Comparison of ENCODE assay signal across 9 mouse cellular contexts in genomic region chr11:94565151-94565479, GRCm38 (mm10). TPM values are rescaled to one million over a fixed set of nuclear protein-coding genes. Genes with fewer than 3 reads are reported as not detected.
DNase-seq lines count a peak whose midpoint lies in the region; ATAC-seq and TF ChIP-seq lines count a peak whose summit lies in the region.
"Had no signal": no experiment of that assay in that cellular context is flagged by ENCODE, and none has a peak within 500 bp of the region (broad histone marks: within the 10 kb centered on the region; RNA-seq: fewer than 3 reads in every experiment).

No protein-coding gene starts in this region.

- peak overlapping the region; percentile 38 for H3K4me3 ChIP-seq in heart, embryonic 11.5 days (ENCODE audit: low read depth, low read length)
- H3K4me3 ChIP-seq in heart, adult 2 months = no peak overlapping the region
- H3K4me3 ChIP-seq in ES-Bruce4 (ENCODE audit: low read depth, low read length) = peak overlapping the region; percentile 42
- H3K4me3 ChIP-seq in hindbrain, postnatal 0 days (ENCODE audit: low read length) = peak overlapping the region; percentile 11

- 9% methylated on average over 16 of the region's 16 CpGs for WGBS in heart, embryonic 11.5 days (ENCODE audit: insufficient replicate concordance)
- 49% methylated on average over 16 of the region's 16 CpGs for WGBS in heart, adult 2 months
- 19% methylated on average over 16 of the region's 16 CpGs for WGBS in hindbrain, postnatal 0 days

- H3K4me2 ChIP-seq in heart, embryonic 11.5 days = peak overlapping the region; percentile 71
- H3K4me2 ChIP-seq in hindbrain, postnatal 0 days (ENCODE audit: low read depth, low read length) = peak overlapping the region; percentile 45

- H3K9me3 ChIP-seq in heart, embryonic 11.5 days (replicated peaks; ENCODE audit: control insufficient read depth, low read length) = no peaks in the 10 kb centered on the region
- no peaks in the 10 kb centered on the region for H3K9me3 ChIP-seq in ES-Bruce4 (replicated peaks; ENCODE audit: control insufficient read depth, insufficient read depth, low read length, poor library complexity, severe bottlenecking)
- no peaks in the 10 kb centered on the region for H3K9me3 ChIP-seq in hindbrain, postnatal 0 days (ENCODE audit: low read length)

- no peaks in the 10 kb centered on the region for H3K36me3 ChIP-seq in heart, embryonic 11.5 days (ENCODE audit: control insufficient read depth, insufficient read depth, low read length)
- no peaks in the 10 kb centered on the region for H3K36me3 ChIP-seq in heart, adult 2 months (ENCODE audit: control insufficient read depth, insufficient read depth, low read length)
- no peaks in the 10 kb centered on the region for H3K36me3 ChIP-seq in ES-Bruce4 (ENCODE audit: control insufficient read depth, insufficient read depth, low read length, poor library complexity, severe bottlenecking)
- H3K36me3 ChIP-seq in hindbrain, postnatal 0 days (ENCODE audit: insufficient read depth, low read length) = no peaks in the 10 kb centered on the region

- TF ChIP-seq POLR2A in heart, adult 2 months (IDR thresholded peaks at IDR 0.05; ENCODE audit: insufficient read depth, low read depth, low read length) = no peak
- no peak for TF ChIP-seq POLR2A in ES-Bruce4 (IDR thresholded peaks at IDR 0.05; ENCODE audit: insufficient read depth, low read length)

- ATAC-seq in heart, embryonic 11.5 days (replicated peaks; ENCODE audit: insufficient number of reproducible peaks, low FRiP score, low TSS enrichment) = no peak
- no peak for ATAC-seq in hindbrain, postnatal 0 days

- no peak overlapping the region for H3K27ac ChIP-seq in heart, embryonic 11.5 days (ENCODE audit: low read depth, low read length)
- H3K27ac ChIP-seq in heart, adult 2 months = no peak overlapping the region
- H3K27ac ChIP-seq in ES-Bruce4 (ENCODE audit: insufficient read depth, low read length) = no peak overlapping the region
- H3K27ac ChIP-seq in hindbrain, postnatal 0 days = no peak overlapping the region

- DNase-seq in heart, adult 2 months = no peak
- DNase-seq in hindbrain, postnatal 0 days (ENCODE audit: low spot score) = peak; percentile 54
- peak; percentile 70 for DNase-seq in lung, postnatal 36 days
- DNase-seq in left cerebral cortex, postnatal 25 days (ENCODE audit: low spot score in 2 of 2) = no peak
- no peak for DNase-seq in layer of hippocampus, adult 8-10 months (ENCODE audit: low spot score in 2 of 2)
- DNase-seq in c-Kit-positive CD71-positive TER-119-positive erythroid progenitor cells, embryonic 14.5 days (ENCODE audit: low spot score) = no peak

- no peak for TF ChIP-seq CTCF in heart, adult 2 months (IDR thresholded peaks at IDR 0.05)
- TF ChIP-seq CTCF in ES-Bruce4 (IDR thresholded peaks at IDR 0.05; ENCODE audit: low read depth, low read length) = peak; percentile 47
- peak; percentile 53 for TF ChIP-seq CTCF in hindbrain, postnatal 0 days (IDR thresholded peaks at IDR 0.05; ENCODE audit: low read depth)

- H3K79me2 ChIP-seq in heart, adult 2 months (replicated peaks; ENCODE audit: control insufficient read depth, insufficient read depth, low read length) = no peaks in the 10 kb centered on the region

- intact Hi-C loops in heart, adult 2 months (cut with DNase I) = no loop called here
- intact Hi-C loops in left cerebral cortex, postnatal 25 days (cut with DNase I) = no loop called here

- H3K27me3 ChIP-seq in heart, embryonic 11.5 days (ENCODE audit: control insufficient read depth, insufficient read depth, low read length) = peaks cover 30% of the 10 kb centered on the region
- H3K27me3 ChIP-seq in heart, adult 2 months (ENCODE audit: control insufficient read depth, insufficient read depth, low read length) = no peaks in the 10 kb centered on the region; the same call in 1 of the 2 replicates
- no peaks in the 10 kb centered on the region for H3K27me3 ChIP-seq in ES-Bruce4 (ENCODE audit: control insufficient read depth, insufficient read depth, low read length, poor library complexity, severe bottlenecking)
- H3K27me3 ChIP-seq in hindbrain, postnatal 0 days (ENCODE audit: insufficient read depth, low read length) = 0 out of 2 replicates have a peak, but pooled peaks cover 6% of the 10 kb centered on the region

- H3K4me1 ChIP-seq in heart, embryonic 11.5 days (ENCODE audit: control insufficient read depth, insufficient read depth, low read length) = peaks cover 12% of the 10 kb centered on the region
- H3K4me1 ChIP-seq in heart, adult 2 months (ENCODE audit: control insufficient read depth, insufficient read depth, low read length) = peaks cover under 1% of the 10 kb centered on the region; the same call in 1 of the 2 replicates
- no peaks in the 10 kb centered on the region for H3K4me1 ChIP-seq in ES-Bruce4 (ENCODE audit: control insufficient read depth, insufficient read depth, low read length)
- H3K4me1 ChIP-seq in hindbrain, postnatal 0 days (ENCODE audit: insufficient read depth, low read length) = peaks cover 8% of the 10 kb centered on the region

- TF ChIP-seq EP300 in heart, adult 2 months (IDR thresholded peaks at IDR 0.05; ENCODE audit: insufficient read depth, low read depth, low read length) = no peak
- no peak for TF ChIP-seq EP300 in ES-Bruce4 (IDR thresholded peaks at IDR 0.05; ENCODE audit: insufficient read depth, low read depth, low read length)

- no peak overlapping the region; the same call in 1 of the 2 replicates for H3K9ac ChIP-seq in heart, embryonic 11.5 days (ENCODE audit: low read depth, low read length)
- H3K9ac ChIP-seq in heart, adult 2 months (ENCODE audit: low read depth, low read length) = no peak overlapping the region; the same call in 1 of the 2 replicates
- peak overlapping the region; percentile 23 for H3K9ac ChIP-seq in ES-Bruce4 (ENCODE audit: low read depth, poor library complexity, severe bottlenecking)
- H3K9ac ChIP-seq in hindbrain, postnatal 0 days (replicated peaks; ENCODE audit: low read length) = no peak overlapping the region

RNA-seq across cellular contexts. Expression of gene Chad, which starts 0.3 kb away (rescaled TPM):
- polyA plus RNA-seq in heart, embryonic 11.5 days (2014; fragmentation: Nextera tagmentation; extraction: Ambion mirVana) = 0.21 TPM in 1 of 2 replicates, not detected in the other
- total RNA-seq in heart, adult 2 months (2021) = 1 to 10 TPM; 1.7 to 2.1 TPM
- polyA plus RNA-seq in heart, adult 2 months (2012; rRNA removed) = 8.7 and 16.2 TPM in 2 replicates
- polyA plus RNA-seq in ES-Bruce4 (2011; ENCODE audit: insufficient read depth, insufficient read length, low read depth, missing spikeins) = not detected in 2 replicates
- total RNA-seq in hindbrain, postnatal 0 days (2014; rRNA removed) = 0.61 and 1.2 TPM in 2 replicates
- 1.2 and 1.4 TPM in 2 replicates for polyA plus RNA-seq in hindbrain, postnatal 0 days (2015; fragmentation: Nextera tagmentation; extraction: Ambion mirVana)
- total RNA-seq in left cerebral cortex, postnatal 25 days (2021) = under 1 TPM in 1 of 2 experiments, not detected in 1; 0.21 TPM
- total RNA-seq in layer of hippocampus, adult 8-10 months (2022) = under 1 TPM in 1 of 4 experiments, not detected in 3; 0.71 TPM

RNA-seq across cellular contexts. Expression of gene Rsad1, which starts 16.1 kb away (rescaled TPM):
- polyA plus RNA-seq in heart, embryonic 11.5 days (2014; fragmentation: Nextera tagmentation; extraction: Ambion mirVana) = 2.6 and 4.6 TPM in 2 replicates
- total RNA-seq in heart, adult 2 months (2021) = 10 to 100 TPM in 1 of 2 experiments, 1 to 10 TPM in 1; 9.3 to 12.6 TPM
- 13.7 and 14.1 TPM in 2 replicates for polyA plus RNA-seq in heart, adult 2 months (2012; rRNA removed)
- 3.1 and 3.2 TPM in 2 replicates for polyA plus RNA-seq in ES-Bruce4 (2011; ENCODE audit: insufficient read depth, insufficient read length, low read depth, missing spikeins)
- total RNA-seq in hindbrain, postnatal 0 days (2014; rRNA removed) = 9.3 and 12.9 TPM in 2 replicates
- 9.2 and 11.3 TPM in 2 replicates for polyA plus RNA-seq in hindbrain, postnatal 0 days (2015; fragmentation: Nextera tagmentation; extraction: Ambion mirVana)
- 10 to 100 TPM; 12.9 to 14.1 TPM for total RNA-seq in left cerebral cortex, postnatal 25 days (2021)
- 10 to 100 TPM; 12.3 to 14.5 (median 12.6) TPM for total RNA-seq in layer of hippocampus, adult 8-10 months (2022)

RNA-seq across cellular contexts. Expression of gene Acsf2, which starts 36.6 kb away (rescaled TPM):
- 4.3 and 4.7 TPM in 2 replicates for polyA plus RNA-seq in heart, embryonic 11.5 days (2014; fragmentation: Nextera tagmentation; extraction: Ambion mirVana)
- 10 to 100 TPM; 19.8 to 26.4 TPM for total RNA-seq in heart, adult 2 months (2021)
- polyA plus RNA-seq in heart, adult 2 months (2012; rRNA removed) = 21.0 and 24.7 TPM in 2 replicates
- 16.1 and 16.6 TPM in 2 replicates for polyA plus RNA-seq in ES-Bruce4 (2011; ENCODE audit: insufficient read depth, insufficient read length, low read depth, missing spikeins)
- 4.8 and 6.8 TPM in 2 replicates for total RNA-seq in hindbrain, postnatal 0 days (2014; rRNA removed)
- polyA plus RNA-seq in hindbrain, postnatal 0 days (2015; fragmentation: Nextera tagmentation; extraction: Ambion mirVana) = 2.6 and 2.8 TPM in 2 replicates
- 10 to 100 TPM; 13.6 to 16.6 TPM for total RNA-seq in left cerebral cortex, postnatal 25 days (2021)
- 10 to 100 TPM; 17.4 to 21.5 (median 20.1) TPM for total RNA-seq in layer of hippocampus, adult 8-10 months (2022)

RNA-seq across cellular contexts. Expression of gene Mycbpap, which starts 43.6 kb away (rescaled TPM):
- polyA plus RNA-seq in heart, embryonic 11.5 days (2014; fragmentation: Nextera tagmentation; extraction: Ambion mirVana) = 9.1 and 9.9 TPM in 2 replicates
- 1 to 10 TPM in 1 of 2 experiments, under 1 TPM in 1; 0.89 to 1.1 TPM for total RNA-seq in heart, adult 2 months (2021)
- 0.32 and 0.72 TPM in 2 replicates for polyA plus RNA-seq in heart, adult 2 months (2012; rRNA removed)
- polyA plus RNA-seq in ES-Bruce4 (2011; ENCODE audit: insufficient read depth, insufficient read length, low read depth, missing spikeins) = 1.2 and 1.3 TPM in 2 replicates
- total RNA-seq in hindbrain, postnatal 0 days (2014; rRNA removed) = 2.3 and 4.8 TPM in 2 replicates
- 1.1 and 1.5 TPM in 2 replicates for polyA plus RNA-seq in hindbrain, postnatal 0 days (2015; fragmentation: Nextera tagmentation; extraction: Ambion mirVana)
- 1 to 10 TPM; 2.9 to 5.3 TPM for total RNA-seq in left cerebral cortex, postnatal 25 days (2021)
- total RNA-seq in layer of hippocampus, adult 8-10 months (2022) = 1 to 10 TPM; 3.1 to 7.6 (median 3.5) TPM
- polyA plus RNA-seq: C2C12 had no signal

Comparison
In these comparisons a context has a peak if more than half of its experiments do, and no peak if none do; other contexts are left out.
1. DNase-seq: peak in hindbrain, postnatal 0 days (single experiment) and lung, postnatal 36 days (single experiment); none in heart, adult 2 months (0 of 2), left cerebral cortex, postnatal 25 days (0 of 2), layer of hippocampus, adult 8-10 months (0 of 2) and c-Kit-positive CD71-positive TER-119-positive erythroid progenitor cells, embryonic 14.5 days (single experiment).